Mouse (Mus musculus): ENCODE measurements at regions not wholly inside any gene's neighbourhood (a gene's known extent, or its start where the extent isn't known, plus 50 kb on each side); places are given as distances from the start of the nearest gene placed in this dataset.

DNA sequence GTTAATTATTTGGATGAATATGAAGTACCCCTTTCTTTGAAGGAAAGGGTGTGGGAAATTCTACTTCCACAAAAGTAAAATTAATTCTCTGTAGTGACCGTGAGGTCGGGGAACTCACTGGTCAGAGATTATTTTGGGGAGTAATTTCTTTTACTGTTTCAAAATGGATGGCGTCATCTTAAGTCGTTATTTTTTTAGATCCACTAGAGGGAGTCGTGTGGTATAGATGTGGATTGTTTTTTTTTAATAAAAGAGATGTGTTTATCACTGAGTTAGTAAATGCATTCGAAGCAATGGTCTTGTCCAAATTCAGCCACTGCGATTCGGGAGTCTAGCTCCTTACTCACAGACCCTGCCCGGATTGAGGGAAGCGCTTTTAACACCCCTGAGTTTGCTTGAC, 100.8 kb upstream of the Lsm14a start:
- H3K9me3 ChIP-seq (replicated peaks), result no peaks in the 10 kb centered on the region
- H3K27me3 ChIP-seq, result no peaks in the 10 kb centered on the region
- no peak overlapping the region for H3K27ac ChIP-seq
- 53% methylated on average over 10 of the region's 10 CpGs for WGBS (ENCODE audit: insufficient replicate concordance)
- H3K4me2 ChIP-seq, result no peak overlapping the region
- no peaks in the 10 kb centered on the region for H3K36me3 ChIP-seq
- DNase-seq, result no peak
- H3K4me3 ChIP-seq (replicated peaks), result no peak overlapping the region
- ATAC-seq (ENCODE audit: low read depth), result no peak
- H3K4me1 ChIP-seq (replicated peaks), result no peaks in the 10 kb centered on the region
- H3K9ac ChIP-seq, result no peak overlapping the region

DNA sequence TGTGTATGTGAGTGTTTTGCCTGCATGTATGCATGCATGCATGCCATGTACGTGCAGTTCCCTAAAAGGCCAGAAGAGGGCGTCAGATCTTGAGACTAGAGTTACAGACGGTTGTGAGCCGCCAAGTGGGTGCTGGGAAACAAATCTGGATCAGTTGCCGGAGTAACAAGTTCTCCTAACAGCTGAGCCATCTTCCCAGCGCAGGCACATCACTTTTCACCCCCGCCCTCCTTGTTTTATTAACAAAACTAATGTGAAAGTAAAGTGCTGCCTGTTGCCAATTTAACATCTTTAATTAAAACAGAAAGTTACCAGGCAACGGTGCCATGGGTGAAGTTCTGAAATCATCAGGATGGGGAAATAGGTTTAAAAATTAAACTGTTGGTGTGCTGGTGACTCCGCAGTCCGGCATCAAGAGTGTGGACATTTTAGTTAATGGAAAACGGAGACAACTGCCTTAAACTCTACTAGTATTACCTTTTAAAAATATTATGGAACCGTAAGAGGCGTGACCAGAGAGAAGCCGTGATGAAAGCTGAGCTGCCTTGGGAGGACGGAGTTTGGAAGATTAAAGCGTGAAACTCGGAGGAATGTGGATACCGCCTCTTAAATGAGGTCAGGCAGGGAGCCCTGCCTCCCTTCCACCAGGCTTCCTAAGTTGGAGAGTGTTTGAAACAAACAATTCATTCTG, 91.9 kb upstream of the Lsm14a start:
- Histone ChIP-seq H3K27me3 (no peaks in the 10 kb centered on the region), H3K36me3 (no peaks in the 10 kb centered on the region), H3K9ac (no peak overlapping the region), H3K9me3 (replicated peaks) (no peaks in the 10 kb centered on the region; the same call in 1 of the 2 replicates), H3K4me1 (replicated peaks) (no peaks in the 10 kb centered on the region), H3K4me2 (no peak overlapping the region), H3K4me3 (replicated peaks) (no peak overlapping the region), H3K27ac (no peak overlapping the region)
- ATAC-seq (ENCODE audit: low read depth) (no peak), DNase-seq (no peak)
- 60% methylated on average over 18 of the region's 18 CpGs for WGBS (ENCODE audit: insufficient replicate concordance)

DNA sequence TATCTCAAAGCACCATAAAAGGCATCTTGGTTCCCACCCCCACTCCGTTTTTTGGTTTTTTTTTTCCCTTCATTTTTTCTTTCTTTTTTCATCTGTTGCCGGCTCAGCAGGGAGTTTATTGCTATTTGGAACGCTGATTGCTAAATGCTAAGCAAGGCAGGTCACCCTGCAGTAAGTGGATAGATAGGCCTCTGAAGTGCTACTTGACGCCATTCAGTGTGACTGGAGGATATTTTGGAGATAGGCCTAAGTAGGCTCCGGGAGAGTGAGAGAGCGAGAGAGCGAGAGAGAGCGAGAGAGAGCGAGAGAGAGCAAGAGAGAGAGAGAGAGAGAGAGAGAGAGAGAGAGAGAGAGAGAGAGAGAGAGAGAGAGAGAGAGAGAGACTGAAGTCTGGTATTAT, 90.3 kb upstream of the Lsm14a start:
- WGBS (ENCODE audit: insufficient replicate concordance), result 74% methylated on average over 9 of the region's 9 CpGs
- Histone ChIP-seq H3K9ac (no peak overlapping the region), H3K27me3 (no peaks in the 10 kb centered on the region), H3K4me1 (replicated peaks) (no peaks in the 10 kb centered on the region), H3K27ac (no peak overlapping the region), H3K36me3 (no peaks in the 10 kb centered on the region), H3K4me3 (replicated peaks) (no peak overlapping the region), H3K9me3 (replicated peaks) (no peaks in the 10 kb centered on the region; the same call in 1 of the 2 replicates), H3K4me2 (no peak overlapping the region)
- no peak for DNase-seq
- no peak for ATAC-seq (ENCODE audit: low read depth)

DNA sequence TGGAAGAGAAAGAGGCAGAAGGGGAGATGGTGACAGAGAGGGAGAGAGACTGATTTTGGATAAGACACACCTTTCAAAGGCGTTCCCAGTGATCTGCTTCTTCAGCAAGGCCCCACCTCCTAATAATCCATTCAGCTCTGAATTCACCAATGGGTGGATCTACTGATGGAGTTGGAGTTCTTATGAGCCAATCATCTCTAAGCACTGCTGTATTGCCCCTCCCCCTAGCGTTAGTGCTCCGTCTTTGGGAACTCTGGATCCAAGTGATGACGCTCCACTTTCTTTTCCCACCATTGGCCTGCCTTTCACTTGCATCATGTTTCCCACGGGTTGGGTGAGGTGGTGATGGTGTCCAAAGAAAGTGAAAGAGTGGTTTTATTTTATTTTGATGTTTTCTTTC, 87.7 kb upstream of the Lsm14a start:
- H3K27me3 ChIP-seq, result no peaks in the 10 kb centered on the region
- ATAC-seq (ENCODE audit: low read depth) (no peak), DNase-seq (no peak)
- H3K36me3 ChIP-seq, result no peaks in the 10 kb centered on the region
- no peaks in the 10 kb centered on the region for H3K4me1 ChIP-seq (replicated peaks)
- no peaks in the 10 kb centered on the region; the same call in 1 of the 2 replicates for H3K9me3 ChIP-seq (replicated peaks)
- H3K4me3 ChIP-seq (replicated peaks), result no peak overlapping the region
- 56% methylated on average over 5 of the region's 5 CpGs for WGBS (ENCODE audit: insufficient replicate concordance)
- no peak overlapping the region for H3K4me2 ChIP-seq
- H3K9ac ChIP-seq, result no peak overlapping the region
- no peak overlapping the region for H3K27ac ChIP-seq

DNA sequence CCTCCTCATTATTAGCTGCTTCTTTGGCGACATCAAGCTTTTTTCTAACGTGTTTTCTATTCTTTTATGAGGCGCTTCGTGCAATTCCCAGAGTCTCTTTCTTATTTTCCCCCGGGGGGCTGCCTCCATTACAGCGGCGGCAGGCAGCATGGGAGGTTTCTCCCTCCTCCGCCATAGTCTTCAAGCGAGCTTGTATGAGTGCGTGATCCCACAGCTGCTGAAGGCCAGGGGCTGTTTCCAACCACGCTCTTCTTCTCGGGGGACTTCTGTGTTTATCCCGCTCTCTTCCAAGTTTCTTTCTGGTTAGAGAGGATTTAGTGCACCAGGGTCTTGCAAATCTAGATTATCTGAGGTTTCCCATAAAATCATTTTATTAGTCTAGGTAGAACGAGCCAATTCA, 77.9 kb upstream of the Lsm14a start:
- no peak for DNase-seq
- Histone ChIP-seq H3K27me3 (no peaks in the 10 kb centered on the region), H3K4me3 (replicated peaks) (no peak overlapping the region), H3K9ac (no peak overlapping the region), H3K4me2 (no peak overlapping the region), H3K36me3 (no peaks in the 10 kb centered on the region), H3K27ac (no peak overlapping the region), H3K4me1 (replicated peaks) (no peaks in the 10 kb centered on the region), H3K9me3 (replicated peaks) (no peaks in the 10 kb centered on the region)
- ATAC-seq (ENCODE audit: low read depth), result no peak
- 57% methylated on average over 14 of the region's 14 CpGs for WGBS (ENCODE audit: insufficient replicate concordance)

DNA sequence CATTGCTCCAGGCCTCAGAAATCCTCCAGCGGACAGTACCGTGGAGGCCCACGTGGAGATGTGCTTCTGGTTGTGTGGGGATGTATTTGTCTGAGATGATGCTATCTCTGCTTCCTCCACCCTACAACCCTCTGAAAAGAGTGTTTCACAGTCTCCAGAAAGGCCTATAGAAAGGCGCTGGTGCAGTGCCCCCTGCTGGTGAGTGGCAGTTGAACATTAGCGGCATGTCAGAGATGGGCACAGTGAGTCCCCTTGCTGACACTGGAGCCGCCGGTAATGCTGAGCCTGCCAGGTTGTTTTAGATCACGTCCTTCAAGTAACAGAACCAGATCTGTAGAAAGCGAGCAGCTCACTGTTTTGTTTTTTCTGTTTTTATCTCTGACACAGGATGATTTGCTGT, 69.0 kb upstream of the Lsm14a start:
- H3K27me3 ChIP-seq, result no peaks in the 10 kb centered on the region
- DNase-seq (no peak), ATAC-seq (ENCODE audit: low read depth) (no peak)
- H3K9me3 ChIP-seq (replicated peaks), result no peaks in the 10 kb centered on the region
- no peaks in the 10 kb centered on the region for H3K36me3 ChIP-seq
- H3K4me3 ChIP-seq (replicated peaks), result no peak overlapping the region
- no peak overlapping the region for H3K9ac ChIP-seq
- H3K27ac ChIP-seq, result no peak overlapping the region
- H3K4me2 ChIP-seq, result no peak overlapping the region
- 54% methylated on average over 9 of the region's 9 CpGs for whole genome bisulfite sequencing (ENCODE audit: insufficient replicate concordance)
- H3K4me1 ChIP-seq (replicated peaks), result no peaks in the 10 kb centered on the region

DNA sequence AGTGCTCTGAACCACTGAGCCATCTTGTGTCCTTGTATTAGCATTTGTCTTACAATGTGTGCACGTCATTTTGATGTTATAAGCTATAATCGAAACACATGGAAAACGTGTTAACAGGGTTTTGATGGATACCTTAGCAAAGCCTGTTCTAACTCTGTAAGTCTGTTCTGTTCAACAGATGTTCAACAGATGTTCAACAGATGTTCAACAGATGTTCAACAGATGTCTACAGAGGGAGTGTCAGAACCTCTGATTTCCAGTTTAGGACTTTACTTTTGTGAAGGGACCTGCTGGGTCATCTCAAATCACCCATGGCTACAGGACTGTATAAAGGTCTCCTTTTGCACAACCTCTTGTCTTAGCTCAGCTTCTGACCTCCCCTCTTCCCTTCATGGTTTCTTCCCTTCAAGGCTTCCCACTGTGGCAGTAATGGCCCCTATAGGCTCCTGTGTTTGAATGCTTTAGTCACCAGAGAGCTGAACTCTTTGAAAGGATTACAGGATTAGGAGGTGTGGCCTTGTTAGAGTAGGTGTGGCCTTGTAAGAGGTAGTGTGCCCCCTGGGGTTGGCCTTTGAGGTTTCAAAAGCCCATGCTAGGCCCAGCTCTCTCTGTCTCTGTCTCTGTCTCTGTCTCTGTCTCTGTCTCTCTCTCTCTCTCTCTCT, 66.8 kb upstream of the Lsm14a start:
- no peak overlapping the region for H3K4me3 ChIP-seq (replicated peaks)
- no peak overlapping the region for H3K27ac ChIP-seq
- no peak overlapping the region for H3K9ac ChIP-seq
- H3K4me1 ChIP-seq (replicated peaks), result no peaks in the 10 kb centered on the region
- ATAC-seq (ENCODE audit: low read depth) (no peak), DNase-seq (no peak)
- WGBS (ENCODE audit: insufficient replicate concordance), result 71% methylated on average over 3 of the region's 3 CpGs
- no peaks in the 10 kb centered on the region for H3K36me3 ChIP-seq
- H3K27me3 ChIP-seq, result no peaks in the 10 kb centered on the region
- no peaks in the 10 kb centered on the region for H3K9me3 ChIP-seq (replicated peaks)
- no peak overlapping the region for H3K4me2 ChIP-seq

DNA sequence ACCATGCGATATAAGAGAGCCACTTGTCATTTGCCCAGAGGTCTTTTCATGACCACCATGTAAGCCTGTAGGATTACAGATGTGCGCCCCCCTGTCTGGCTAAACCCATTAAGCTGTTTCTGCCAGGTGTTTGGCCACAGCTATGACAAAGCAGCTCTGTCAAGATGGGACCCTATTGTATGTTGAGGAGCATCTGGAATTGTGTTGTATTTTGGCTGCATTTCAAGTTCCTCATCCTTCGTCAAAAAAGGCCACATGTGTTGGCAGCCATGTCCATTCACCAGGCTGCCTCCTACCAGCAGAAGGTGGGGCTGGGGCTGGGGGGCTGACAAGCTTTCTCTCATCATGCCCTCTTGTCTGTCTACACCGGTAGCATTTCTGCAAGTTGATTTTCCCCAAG, 65.7 kb upstream of the Lsm14a start:
- no peak for ATAC-seq (ENCODE audit: low read depth)
- Histone ChIP-seq H3K9ac (no peak overlapping the region), H3K36me3 (no peaks in the 10 kb centered on the region), H3K27me3 (no peaks in the 10 kb centered on the region), H3K27ac (no peak overlapping the region), H3K4me3 (replicated peaks) (no peak overlapping the region), H3K4me1 (replicated peaks) (no peaks in the 10 kb centered on the region), H3K4me2 (no peak overlapping the region), H3K9me3 (replicated peaks) (no peaks in the 10 kb centered on the region)
- DNase-seq, result no peak
- 72% methylated on average over 4 of the region's 4 CpGs for WGBS (ENCODE audit: insufficient replicate concordance)

DNA sequence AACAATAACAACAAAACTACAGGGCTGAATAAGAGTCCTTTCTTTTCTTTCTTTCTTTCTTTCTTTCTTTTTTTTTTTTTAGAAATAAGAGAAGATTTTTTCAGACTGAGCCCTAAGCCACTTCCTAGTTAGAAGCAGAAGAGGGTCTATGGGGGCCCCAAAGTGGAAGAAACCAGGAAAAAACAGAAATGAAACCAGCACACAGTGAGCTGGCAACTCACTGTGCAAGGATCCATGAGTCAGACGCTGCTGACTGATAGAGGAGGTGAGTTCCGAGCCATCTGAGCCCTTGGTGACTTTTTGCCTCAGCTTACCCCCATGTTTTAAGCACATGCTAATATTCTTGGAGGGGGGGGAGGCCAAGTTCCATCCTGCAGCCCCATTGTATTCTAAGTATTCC, 55.2 kb upstream of the Lsm14a start:
- Histone ChIP-seq H3K27ac (no peak overlapping the region), H3K36me3 (no peaks in the 10 kb centered on the region), H3K27me3 (no peaks in the 10 kb centered on the region), H3K4me3 (replicated peaks) (no peak overlapping the region), H3K4me1 (replicated peaks) (no peaks in the 10 kb centered on the region), H3K9ac (no peak overlapping the region), H3K4me2 (no peak overlapping the region), H3K9me3 (replicated peaks) (no peaks in the 10 kb centered on the region)
- no peak for ATAC-seq (ENCODE audit: low read depth)
- 40% methylated on average over 2 of the region's 2 CpGs for WGBS (ENCODE audit: insufficient replicate concordance)
- DNase-seq, result no peak

DNA sequence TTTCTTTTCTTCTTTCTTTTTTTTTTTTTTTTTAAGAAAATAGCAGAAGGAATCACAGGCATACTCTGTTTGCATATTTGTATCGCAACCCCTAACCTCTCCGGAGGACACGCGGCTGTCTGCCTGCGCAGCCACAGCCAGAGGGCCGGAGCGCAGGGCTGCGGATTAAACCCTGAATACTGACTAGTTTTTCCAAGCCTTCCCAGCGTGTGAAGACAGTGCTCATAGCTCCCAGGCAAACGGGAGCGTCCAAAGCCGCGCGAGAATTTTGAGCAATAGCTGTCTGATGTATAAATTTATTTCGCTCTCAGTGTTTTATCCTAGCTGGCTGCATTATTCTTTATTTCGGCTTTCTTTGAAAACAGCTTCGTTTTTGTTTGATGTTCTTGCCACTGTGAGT, 51.1 kb upstream of the Lsm14a start:
- Histone ChIP-seq H3K4me2 (no peak overlapping the region), H3K4me3 (replicated peaks) (no peak overlapping the region), H3K9ac (no peak overlapping the region), H3K9me3 (replicated peaks) (no peaks in the 10 kb centered on the region), H3K27me3 (no peaks in the 10 kb centered on the region), H3K4me1 (replicated peaks) (no peaks in the 10 kb centered on the region), H3K27ac (no peak overlapping the region), H3K36me3 (no peaks in the 10 kb centered on the region)
- ATAC-seq (ENCODE audit: low read depth) (no peak), DNase-seq (no peak)
- 58% methylated on average over 17 of the region's 17 CpGs for WGBS (ENCODE audit: insufficient replicate concordance)
